Mouse (Mus musculus): ENCODE data around the gene Gm11937.
"Not testable (repeated sequence)": the region's sequence is repeated elsewhere in the genome, so short reads cannot be mapped to it uniquely, and the experiment has no call there.

Gene Gm11937

GRCm38 (mm10) chr11:99610089-99610488 is at the start of gene Gm11937:
TSS of gene Gm11937 (minus strand) at chr11:99610189.
- not testable (repeated sequence) for DNase-seq (ENCODE audit: low spot score)

GRCm38 (mm10) chr11:99659256-99659655 is 49.3 kb upstream of the Gm11937 start:
- DNase-seq (ENCODE audit: low spot score), result no peak

- not testable (repeated sequence) for DNase-seq (ENCODE audit: low spot score)
Observed at GRCm38 (mm10) chr11:99658467-99659010, 48.5 kb upstream of the Gm11937 start, which contains the start of gene Gm11563. TSS of gene Gm11563 (minus strand) at chr11:99658960.

GRCm38 (mm10) chr11:99657051-99657450 is 47.1 kb upstream of the Gm11937 start:
- no peak for DNase-seq (ENCODE audit: low spot score)

GRCm38 (mm10) chr11:99650136-99650535 is 40.1 kb upstream of the Gm11937 start, which contains the start of gene Gm11555:
TSS of gene Gm11555 (minus strand) at chr11:99650236.
- no peak for DNase-seq (ENCODE audit: low spot score)

GRCm38 (mm10) chr11:99646444-99646843 is 36.5 kb upstream of the Gm11937 start:
- DNase-seq (ENCODE audit: low spot score), result no peak

- DNase-seq (ENCODE audit: low spot score), result no peak
Observed at GRCm38 (mm10) chr11:99644351-99644750, 34.4 kb upstream of the Gm11937 start.

- not testable (repeated sequence) for DNase-seq (ENCODE audit: low spot score)
Observed at GRCm38 (mm10) chr11:99643635-99644139, 33.7 kb upstream of the Gm11937 start, which contains the start of gene Krtap4-7. TSS of gene Krtap4-7 (minus strand) at chr11:99644089.

- no peak for DNase-seq (ENCODE audit: low spot score)
Observed at GRCm38 (mm10) chr11:99640926-99641325, 30.9 kb upstream of the Gm11937 start.

- DNase-seq (ENCODE audit: low spot score), result no peak
Observed at GRCm38 (mm10) chr11:99637086-99637485, 27.1 kb upstream of the Gm11937 start.

- no peak for DNase-seq (ENCODE audit: low spot score)
Observed at GRCm38 (mm10) chr11:99634653-99635134, 24.7 kb upstream of the Gm11937 start, which contains the start of gene Krtap4-2. TSS of gene Krtap4-2 (minus strand) at chr11:99635084.

GRCm38 (mm10) chr11:99633293-99633692 is 23.3 kb upstream of the Gm11937 start:
- DNase-seq (ENCODE audit: low spot score), result no peak

GRCm38 (mm10) chr11:99630890-99631289 is 20.9 kb upstream of the Gm11937 start:
- DNase-seq (ENCODE audit: low spot score), result no peak

GRCm38 (mm10) chr11:99628138-99628537 is 18.1 kb upstream of the Gm11937 start, which contains the start of gene Krtap4-1:
TSS of gene Krtap4-1 (minus strand) at chr11:99628238.
- no peak for DNase-seq (ENCODE audit: low spot score)

- DNase-seq (ENCODE audit: low spot score), result no peak
Observed at GRCm38 (mm10) chr11:99620335-99620734, 10.3 kb upstream of the Gm11937 start, which contains the start of gene Gm11562. TSS of gene Gm11562 (minus strand) at chr11:99620435.

GRCm38 (mm10) chr11:99614796-99615363 is 4.9 kb upstream of the Gm11937 start, which contains the start of gene Krtap2-4:
TSS of gene Krtap2-4 (minus strand) at chr11:99614846.
- no peak for DNase-seq (ENCODE audit: low spot score)

GRCm38 (mm10) chr11:99609126-99609525 is 863 bp downstream of the Gm11937 start:
- no peak for DNase-seq (ENCODE audit: low spot score)

- not testable (repeated sequence) for DNase-seq (ENCODE audit: low spot score)
Observed at GRCm38 (mm10) chr11:99603208-99603607, 6.8 kb downstream of the Gm11937 start, which contains the start of gene Gm11938. TSS of gene Gm11938 (minus strand) at chr11:99603308.

- DNase-seq (ENCODE audit: low spot score), result not testable (repeated sequence)
Observed at GRCm38 (mm10) chr11:99597742-99598141, 12.2 kb downstream of the Gm11937 start, which contains the start of gene Krtap9-3. TSS of gene Krtap9-3 (minus strand) at chr11:99598105.

- DNase-seq (ENCODE audit: low spot score), result no peak
Observed at GRCm38 (mm10) chr11:99590981-99591380, 19.0 kb downstream of the Gm11937 start, which contains the start of gene Krtap1-3. TSS of gene Krtap1-3 (minus strand) at chr11:99591339.

GRCm38 (mm10) chr11:99585096-99585495 is 24.9 kb downstream of the Gm11937 start:
- DNase-seq (ENCODE audit: low spot score), result no peak

- DNase-seq (ENCODE audit: low spot score), result no peak
Observed at GRCm38 (mm10) chr11:99583245-99583704, 26.7 kb downstream of the Gm11937 start, which contains the start of gene Krtap1-4. TSS of gene Krtap1-4 (minus strand) at chr11:99583654.
